9 mouse cellular contexts compared by ENCODE assay signal in genomic region chr5:66385636-66386035, GRCm38 (mm10).
DNase-seq lines count a peak whose midpoint lies in the region; ATAC-seq and TF ChIP-seq lines count a peak whose summit lies in the region.
"Had no signal": no experiment of that assay in that cellular context is flagged by ENCODE, and none has a peak within 500 bp of the region (broad histone marks: within the 10 kb centered on the region; RNA-seq: fewer than 3 reads in every experiment).

No protein-coding gene starts in this region.

- peaks cover 4% of the 10 kb centered on the region; the same call in 1 of the 2 replicates for H3K4me1 ChIP-seq in heart, embryonic 12.5 days (replicated peaks)
- H3K4me1 ChIP-seq in CH12.LX (ENCODE audit: control insufficient read depth in 1 of 2, insufficient read depth in 2 of 2) = peaks cover 0 to 24% of the 10 kb centered on the region in 2 experiments; a peak in 2 of 4 replicates

- no peak overlapping the region for H3K4me3 ChIP-seq in heart, embryonic 12.5 days
- H3K4me3 ChIP-seq in CH12.LX (replicated peaks in 1 of 3; ENCODE audit: low read depth in 2 of 3, low read length in 2 of 3, poor library complexity in 1 of 3) = no peak overlapping the region
- H3K4me3 ChIP-seq: limb, embryonic 13.5 days had no signal

- no peak overlapping the region for H3K27ac ChIP-seq in heart, embryonic 12.5 days (ENCODE audit: poor library complexity, severe bottlenecking)
- no peak overlapping the region for H3K27ac ChIP-seq in CH12.LX (ENCODE audit: insufficient read depth, low read depth)
- H3K27ac ChIP-seq: limb, embryonic 13.5 days had no signal

- TF ChIP-seq POLR2A in CH12.LX (IDR thresholded peaks at IDR 0.05; ENCODE audit: low read depth, low read length) = no peak

- in situ Hi-C loops in CH12.LX (cut with MboI; ENCODE audit: low pct_ligation_motif_present, low pct_unique_long_range_greater_than_20kb, low sequenced_read_pairs) = no loop called here

- H3K36me3 ChIP-seq in heart, embryonic 12.5 days = 0 out of 2 replicates have a peak, but pooled peaks cover 3% of the 10 kb centered on the region
- H3K36me3 ChIP-seq in CH12.LX (replicated peaks in 1 of 2; ENCODE audit: control insufficient read depth in 1 of 2, insufficient read depth in 1 of 2, low read length in 1 of 2) = no peaks in the 10 kb centered on the region

- ATAC-seq in heart, embryonic 12.5 days (ENCODE audit: insufficient number of reproducible peaks, low FRiP score) = no peak
- 0 out of 2 replicates have a peak, but pooled peaks have one; percentile 47 for ATAC-seq in monocyte, adult 5-6 weeks (replicated peaks; ENCODE audit: insufficient number of reproducible peaks, low FRiP score, low TSS enrichment, poor library complexity, severe bottlenecking)

- H3K9me3 ChIP-seq in heart, embryonic 12.5 days (replicated peaks) = no peaks in the 10 kb centered on the region
- no peaks in the 10 kb centered on the region for H3K9me3 ChIP-seq in CH12.LX (replicated peaks; ENCODE audit: low read length)
- H3K9me3 ChIP-seq: limb, embryonic 13.5 days had no signal

- no peak for TF ChIP-seq EP300 in CH12.LX (IDR thresholded peaks at IDR 0.05; ENCODE audit: low read length)

- dilution Hi-C loops in CH12.LX (cut with MboI; ENCODE audit: extremely low pct_ligation_motif_present, extremely low pct_unique_long_range_greater_than_20kb, low sequenced_read_pairs) = no loop called here

- peak; percentile 56 to 80 for DNase-seq in heart, adult 18-20 months
- peak; percentile 71 for DNase-seq in CH12.LX (ENCODE audit: extremely low read depth)
- peak; percentile 30 for DNase-seq in cerebellum, adult 8-10 months
- DNase-seq in gastrocnemius, postnatal 25 days = peak; percentile 66
- peak; percentile 26 for DNase-seq in layer of hippocampus, adult 9-10 months (ENCODE audit: low spot score)
- DNase-seq in thymus, postnatal 14 days = peak; percentile 50

- peak; percentile 86 to 100 for TF ChIP-seq CTCF in CH12.LX (conservative IDR thresholded peaks at IDR 0.05 in 1 of 2, IDR thresholded peaks at IDR 0.05 in 1 of 2; ENCODE audit: low read depth in 2 of 2, low read length in 2 of 2)

- no peaks in the 10 kb centered on the region for H3K79me2 ChIP-seq in CH12.LX (replicated peaks; ENCODE audit: control insufficient read depth, extremely low read depth, insufficient read depth, poor library complexity, severe bottlenecking)

- no peaks in the 10 kb centered on the region for H3K27me3 ChIP-seq in heart, embryonic 12.5 days (replicated peaks)
- H3K27me3 ChIP-seq in CH12.LX (replicated peaks) = no peaks in the 10 kb centered on the region
- H3K27me3 ChIP-seq: limb, embryonic 13.5 days had no signal

- H3K4me2 ChIP-seq in heart, embryonic 12.5 days = no peak overlapping the region
- H3K4me2 ChIP-seq in CH12.LX (ENCODE audit: insufficient read depth, low read depth, poor library complexity, severe bottlenecking) = no peak overlapping the region
- H3K4me2 ChIP-seq: limb, embryonic 13.5 days had no signal

- WGBS in heart, embryonic 12.5 days = 45% methylated on average over 3 of the region's 3 CpGs

- TF ChIP-seq RAD21 in CH12.LX (IDR thresholded peaks at IDR 0.05; ENCODE audit: low read depth, low read length) = peak; percentile 63

- no peak overlapping the region for H3K9ac ChIP-seq in heart, embryonic 12.5 days
- H3K9ac ChIP-seq in CH12.LX (ENCODE audit: insufficient read depth, low read depth) = no peak overlapping the region
- H3K9ac ChIP-seq: limb, embryonic 13.5 days had no signal

TF ChIP-seq in CH12.LX, 34 proteins besides CTCF, POLR2A, EP300 and RAD21:
- TF ChIP-seq SMC3 (IDR thresholded peaks at IDR 0.05; ENCODE audit: low read depth, low read length) (peak; percentile 42; the same call in 1 of the 2 replicates), MAX (IDR thresholded peaks at IDR 0.05; ENCODE audit: low read length) (no peak), IRF4 (IDR thresholded peaks at IDR 0.05; ENCODE audit: low read depth, low read length) (0 out of 2 replicates have a peak, but pooled peaks have one; percentile 22), JUND (conservative IDR thresholded peaks at IDR 0.05; ENCODE audit: low read depth, low read length) (0 out of 2 replicates have a peak, but pooled peaks have one; percentile 16), TCF12 (IDR thresholded peaks at IDR 0.05; ENCODE audit: low read depth, low read length) (no peak)
TF ChIP-seq in CH12.LX: peak in this region for 3.
